Mouse (Mus musculus) urinary bladder, postnatal 4 days (tissue): ENCODE data around the gene Gm20388.

Experiments used
- DNase-seq, 2 experiments: peaks; one replicate each; pipeline ENCODE4 v3.0.0; 2021 to 2022; ENCODE audit warnings: low spot score in 2 of 2

The Gm20388 gene

DNA sequence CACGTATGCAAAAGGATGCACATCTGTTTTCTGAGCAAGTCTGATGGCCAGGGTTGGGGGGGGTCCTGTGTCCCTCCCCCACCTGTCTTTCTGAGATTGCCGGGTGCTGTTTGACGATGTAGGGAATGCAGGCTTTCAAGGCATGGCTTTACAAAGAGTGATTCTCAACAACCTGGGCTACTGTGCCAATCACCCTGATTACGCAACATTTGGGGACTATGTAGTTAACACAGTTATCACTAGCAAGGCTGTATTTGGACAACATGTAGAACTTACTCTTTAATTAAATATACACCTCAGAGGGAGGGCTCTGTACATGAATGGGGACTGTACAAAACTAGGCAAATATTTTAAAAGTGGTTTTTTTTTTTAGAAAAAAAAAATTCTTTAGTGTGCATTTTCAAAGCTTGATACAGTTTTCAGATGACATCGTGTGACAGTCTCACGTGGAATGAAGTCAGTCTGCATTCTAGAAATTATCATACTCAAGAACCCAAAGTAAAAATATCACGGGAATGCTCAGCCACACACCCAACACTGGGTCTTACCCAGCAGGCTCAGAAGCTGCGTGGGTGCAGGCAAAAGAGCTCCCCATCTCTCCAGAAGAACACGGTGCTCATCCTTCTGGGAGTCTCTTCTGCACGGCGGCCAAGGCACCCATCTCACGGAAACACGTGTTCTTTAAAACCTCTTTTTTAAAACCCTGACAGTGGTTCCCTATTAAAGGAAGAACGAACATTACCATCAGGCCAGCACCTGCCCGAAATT lies 3930.1 kb downstream of the Gm20388 start:
- no peak for DNase-seq

DNA sequence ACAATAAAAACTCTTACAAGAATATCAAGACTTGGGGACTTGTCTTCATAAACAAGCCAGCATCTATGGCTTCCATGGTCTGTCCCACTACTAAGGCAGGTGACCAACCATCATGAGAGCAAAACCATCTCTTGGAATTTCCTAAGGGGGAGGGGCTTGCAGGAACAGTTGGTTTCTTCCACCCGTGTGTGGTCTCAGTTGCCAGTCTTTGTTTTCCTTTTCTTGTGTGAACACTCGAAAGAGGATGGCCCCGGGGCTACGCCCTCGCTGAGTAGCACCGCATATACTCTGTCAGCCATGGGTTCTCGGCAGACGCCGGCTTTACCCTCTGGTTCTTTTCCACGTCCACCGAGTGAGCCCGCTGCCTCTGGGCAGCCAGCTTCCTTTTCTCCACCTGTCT lies 3931.4 kb downstream of the Gm20388 start:
- no peak for DNase-seq

DNA sequence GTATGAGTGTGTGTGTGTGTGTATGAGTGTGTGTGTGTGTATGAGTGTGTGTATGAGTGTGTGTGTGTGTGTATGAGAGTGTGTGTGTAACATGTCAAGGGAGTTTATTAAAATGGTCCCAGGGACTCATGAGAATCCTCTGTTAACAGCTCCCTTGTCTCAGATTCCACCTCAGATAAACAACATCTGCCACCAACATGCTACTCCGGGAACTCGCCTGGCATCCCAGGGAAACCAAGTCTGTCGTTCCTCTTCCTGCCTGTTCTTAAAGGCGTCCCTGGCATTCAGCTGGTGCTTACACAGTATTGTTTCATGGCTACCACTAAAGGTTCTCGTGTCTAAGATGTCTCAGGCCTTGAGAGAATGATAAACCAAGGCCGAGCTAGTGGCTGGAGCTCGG lies 3933.7 kb downstream of the Gm20388 start:
- DNase-seq, result no peak

DNA sequence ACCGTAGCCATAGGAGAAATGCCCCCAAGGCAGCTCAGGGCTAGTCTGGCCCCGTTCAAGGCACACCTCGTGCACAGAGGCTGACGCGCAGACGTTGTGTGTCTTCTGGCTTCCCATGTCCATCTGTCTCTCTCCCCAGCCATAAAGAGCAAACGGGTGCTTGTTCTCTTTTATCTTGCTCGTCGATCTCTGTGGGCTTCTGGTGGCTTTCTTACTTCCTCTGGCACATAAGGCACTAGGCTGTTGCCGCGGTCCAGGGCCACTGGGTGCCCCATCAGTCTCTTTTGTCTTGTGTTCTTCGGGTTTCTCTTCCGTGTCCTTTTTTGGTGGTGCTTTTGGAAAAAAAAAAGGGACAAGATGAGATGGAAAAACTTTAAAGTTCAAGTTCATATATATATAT lies 3934.5 kb downstream of the Gm20388 start:
- DNase-seq, result no peak

DNA sequence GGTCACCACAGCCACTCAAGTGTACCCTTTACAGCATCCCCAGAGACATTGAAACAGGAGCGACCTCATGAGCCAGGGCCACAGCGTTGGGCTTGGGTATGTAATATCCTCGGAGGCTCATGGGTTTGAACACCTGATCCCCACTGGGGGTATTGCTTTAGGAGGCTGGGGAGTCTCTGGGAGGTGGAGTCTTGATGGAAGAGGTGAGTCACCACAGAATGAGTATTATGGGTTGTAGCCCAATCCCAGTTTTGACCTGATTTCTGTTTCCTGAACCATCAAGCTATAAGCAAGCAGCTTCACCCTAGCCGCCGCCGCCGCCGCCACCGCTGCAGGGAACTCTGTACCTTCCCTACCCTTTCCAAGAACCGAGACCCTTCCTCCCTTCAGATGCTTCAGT lies 3935.3 kb downstream of the Gm20388 start:
- DNase-seq, result no peak

DNA sequence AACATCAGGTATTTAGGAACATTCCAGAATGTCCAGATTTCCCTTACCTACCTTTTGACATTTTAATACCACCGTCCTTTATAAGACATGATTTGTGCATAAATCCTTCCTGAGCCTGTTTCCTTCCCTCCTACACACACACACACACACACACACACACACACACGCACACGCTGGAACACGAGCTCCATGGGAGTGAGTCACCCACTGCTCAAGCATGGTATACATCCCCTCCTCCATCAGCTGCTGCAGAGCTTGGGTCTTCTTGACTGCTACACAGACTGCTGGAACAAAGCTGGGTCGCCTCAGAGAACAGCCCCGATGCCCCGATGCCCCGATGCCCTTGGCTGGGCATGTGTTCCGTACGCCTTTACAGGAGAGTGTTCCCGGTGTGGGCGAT lies 3935.9 kb downstream of the Gm20388 start:
- no peak for DNase-seq

DNA sequence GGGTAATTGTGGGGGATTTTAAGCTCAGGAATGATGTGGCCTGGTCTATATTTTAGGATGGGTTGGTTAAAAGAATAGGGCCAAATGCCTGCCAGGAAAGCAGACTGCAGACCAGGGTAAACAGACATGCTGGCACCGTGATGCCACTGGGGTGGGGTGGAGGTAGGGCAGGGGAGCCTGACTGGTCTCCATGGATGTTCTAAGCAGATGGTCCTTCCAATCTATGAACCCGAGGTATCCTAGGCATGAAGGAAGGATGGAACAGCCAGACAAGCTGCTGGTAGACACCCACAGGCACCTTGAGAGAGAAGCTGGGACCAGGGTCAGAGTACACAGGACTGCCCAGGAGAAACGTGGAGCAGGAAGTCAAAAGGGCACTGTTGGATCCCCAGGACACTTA lies 3936.9 kb downstream of the Gm20388 start:
- no peak for DNase-seq

DNA sequence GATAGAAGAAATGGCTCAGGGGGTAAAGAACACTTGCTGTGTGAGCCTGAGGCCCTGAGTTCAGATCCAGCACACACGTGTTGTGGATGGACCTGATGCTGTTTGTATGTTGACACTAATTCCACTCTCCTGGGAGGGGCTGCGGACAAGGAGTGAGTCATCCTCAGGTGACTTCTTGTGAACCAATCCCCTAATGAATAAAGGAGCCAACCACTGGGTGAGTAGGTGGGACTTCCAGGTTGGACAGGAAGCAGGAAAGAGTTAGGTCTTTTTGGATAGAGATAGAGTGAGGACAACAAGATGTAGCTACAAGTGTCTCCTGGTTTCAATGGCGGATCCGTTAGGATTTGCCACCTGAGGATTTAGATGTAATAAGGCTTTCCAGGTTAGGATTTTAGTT lies 3938.7 kb downstream of the Gm20388 start:
- no peak for DNase-seq

DNA sequence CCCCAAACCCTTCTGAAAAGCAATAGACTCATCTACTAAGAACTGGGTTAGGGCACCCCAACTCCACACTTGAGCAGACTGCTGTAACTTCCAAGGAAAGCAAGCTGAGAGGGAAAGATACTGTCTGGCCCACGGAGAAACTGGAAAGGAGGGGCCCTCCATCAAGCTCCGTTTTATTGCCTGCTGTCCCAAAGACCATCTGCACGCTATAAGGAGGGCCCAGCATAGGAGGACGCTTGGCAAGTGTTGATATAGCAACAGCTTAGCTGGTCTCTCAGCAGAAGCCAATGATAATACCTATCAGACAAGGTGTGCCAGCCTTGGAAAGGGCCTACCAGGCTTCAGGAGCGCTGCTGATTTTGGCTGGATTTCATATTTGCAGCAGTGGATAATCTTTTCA lies 3940.9 kb downstream of the Gm20388 start:
- no peak for DNase-seq

DNA sequence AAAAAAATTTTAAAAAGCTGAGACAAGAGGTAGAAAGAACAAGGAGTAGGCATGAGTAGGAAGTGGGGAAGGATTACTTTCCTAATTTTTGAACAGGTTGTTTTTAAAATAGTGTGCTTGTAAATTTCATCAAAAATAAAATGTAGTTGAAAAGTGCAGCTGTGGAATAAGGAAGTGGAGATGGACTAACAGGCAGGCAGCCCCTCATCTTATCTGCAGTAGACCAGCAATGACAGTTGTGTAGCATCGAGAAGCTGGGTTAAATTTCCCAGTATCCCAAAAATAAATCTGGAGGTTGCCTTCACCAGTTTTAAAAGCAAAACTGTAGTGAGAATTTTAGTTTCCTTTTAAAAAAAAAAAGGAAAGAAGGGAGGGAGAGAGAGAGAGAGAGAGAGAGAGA lies 3943.6 kb downstream of the Gm20388 start:
- no peak for DNase-seq

DNA sequence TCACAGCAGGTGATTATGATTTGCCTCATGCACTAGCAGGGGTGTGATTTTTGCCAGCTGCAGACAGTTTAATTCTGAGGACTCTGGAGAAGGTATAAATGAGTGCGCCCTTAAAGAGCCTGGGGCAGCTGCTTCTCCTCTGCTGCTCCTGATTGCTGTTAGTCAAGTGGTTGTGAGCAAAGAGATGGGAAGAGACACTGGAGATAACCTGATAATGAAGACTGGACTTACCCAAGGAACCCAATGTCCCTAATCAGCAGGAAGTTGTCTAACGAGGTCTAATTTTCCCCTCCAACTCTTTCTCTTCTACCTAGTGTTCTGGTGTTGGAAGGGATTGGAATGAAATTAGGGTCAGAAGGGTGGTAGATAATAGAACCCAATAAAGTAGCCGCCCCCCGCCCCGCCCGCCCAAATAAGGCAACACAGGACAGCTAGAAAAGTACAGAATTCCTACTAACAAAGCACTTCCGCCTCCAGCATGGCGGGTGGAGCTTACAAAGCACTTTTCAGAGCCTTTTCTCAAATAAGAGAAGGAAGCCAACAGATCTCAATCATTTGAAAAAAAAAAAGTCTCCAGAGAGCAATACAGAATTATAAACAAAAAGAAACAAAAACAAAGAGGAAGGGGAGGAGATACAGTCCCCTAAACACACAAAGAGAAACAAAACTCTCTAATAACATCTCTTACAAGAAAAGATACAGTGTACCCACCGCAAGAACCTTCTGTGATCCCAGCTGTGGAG lies 3944.3 kb downstream of the Gm20388 start:
- DNase-seq, result no peak

DNA sequence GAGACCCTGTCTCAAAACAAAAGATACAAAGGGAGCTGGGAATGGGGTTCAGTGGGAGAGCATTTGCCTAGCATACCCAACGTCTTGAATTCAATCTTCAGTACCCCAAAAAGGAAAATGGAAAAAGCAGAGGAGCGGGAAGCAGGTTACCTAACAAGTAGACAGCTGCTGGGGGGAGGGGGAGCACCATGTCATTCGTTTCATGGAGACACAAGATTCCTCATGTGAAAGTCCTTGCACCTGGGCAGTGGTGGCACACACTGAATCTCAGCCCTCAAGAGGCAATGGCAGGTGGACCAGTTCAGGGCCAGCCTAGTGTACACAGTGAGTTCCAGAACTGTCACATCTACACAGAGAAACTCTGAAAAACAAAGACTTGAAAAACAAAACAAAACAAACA lies 3946.7 kb downstream of the Gm20388 start:
- DNase-seq, result no peak

DNA sequence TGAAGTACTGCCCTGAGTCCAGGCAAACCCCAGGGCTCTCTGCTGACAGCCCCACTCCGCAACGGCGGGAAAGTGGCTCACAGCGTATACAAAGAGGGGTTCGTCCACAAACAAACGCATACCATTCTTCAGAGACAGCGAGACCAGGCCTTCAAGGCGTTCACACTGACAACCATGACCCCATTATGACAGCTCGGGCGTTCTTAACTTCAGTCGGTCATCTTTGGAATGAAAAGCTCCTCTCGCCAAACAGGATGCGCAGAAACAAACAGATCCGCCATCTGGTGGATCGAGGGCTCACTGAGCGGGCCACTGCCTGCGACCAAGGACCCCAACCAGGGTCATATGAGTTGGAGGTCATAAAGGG lies 3947.9 kb downstream of the Gm20388 start:
- DNase-seq, result no peak

DNA sequence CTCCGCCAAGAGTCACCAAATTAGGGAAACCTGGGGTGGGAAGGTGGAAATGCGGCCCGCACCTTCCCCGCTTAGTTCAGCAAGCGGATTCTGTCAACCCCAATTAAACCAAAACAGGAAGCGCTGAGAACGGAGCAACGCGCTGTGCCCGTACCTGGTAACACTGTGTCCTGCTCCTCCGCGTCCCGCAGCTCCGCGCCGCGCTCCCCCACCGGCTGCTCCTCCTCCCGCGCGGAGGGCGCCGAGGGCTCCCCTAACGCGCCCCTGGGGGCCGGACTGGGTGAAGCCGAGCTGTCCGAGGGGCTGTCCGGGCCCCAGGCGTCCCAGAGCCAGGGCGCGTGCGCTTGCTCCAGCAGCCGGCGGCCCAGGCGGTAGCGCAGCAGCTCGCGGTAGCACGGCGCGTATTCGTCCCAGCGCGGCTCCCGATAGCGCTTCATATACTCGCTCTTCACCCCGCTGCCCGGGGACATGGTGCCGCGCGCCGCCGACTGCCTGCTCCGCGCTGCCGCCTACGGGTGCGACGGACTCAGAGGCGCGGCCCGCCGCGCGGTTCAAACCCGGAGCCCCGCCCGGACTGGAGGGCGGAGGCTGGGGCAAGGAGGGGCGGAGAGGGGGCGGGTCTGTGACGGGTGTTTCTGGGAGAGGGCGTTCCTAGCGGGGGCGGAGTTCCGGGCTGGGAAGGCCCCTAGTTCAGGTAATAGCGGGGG lies 3948.5 kb downstream of the Gm20388 start:
- peak; percentile 85 to 91 for DNase-seq

DNA sequence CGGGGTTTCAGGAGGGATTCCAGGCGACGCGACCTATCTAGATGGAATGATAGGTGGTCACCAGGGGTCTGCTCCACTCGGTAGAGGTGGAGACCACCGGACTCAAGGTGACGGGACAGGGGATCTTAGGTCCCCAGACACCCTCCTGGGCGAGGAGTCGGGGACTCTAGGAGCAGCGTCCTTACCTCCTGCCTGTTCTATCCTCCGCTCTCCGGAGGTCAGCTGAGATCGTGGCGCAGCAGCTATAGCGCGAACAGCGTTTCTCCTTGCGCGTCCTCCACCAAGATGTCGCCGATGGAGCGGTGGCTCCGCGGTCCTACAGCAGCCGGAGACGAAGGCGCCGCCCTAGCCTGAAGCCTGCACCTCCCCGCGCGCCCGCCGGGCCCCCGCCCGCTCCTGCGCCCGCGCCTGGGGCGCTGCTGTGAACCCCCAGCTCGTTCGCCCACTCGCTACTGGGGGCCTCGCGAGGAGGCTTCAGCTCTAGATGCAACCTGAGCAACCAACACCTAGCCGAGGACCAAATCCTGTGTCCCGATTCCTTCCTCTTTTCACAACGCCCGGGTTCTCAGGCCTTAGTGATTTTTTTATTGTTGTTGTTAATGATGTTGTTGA lies 3949.1 kb downstream of the Gm20388 start, which contains the start of gene Ccsap:
Ccsap (minus strand) TSS at position 562 of the 612 bp plus-strand sequence.
- DNase-seq, result peak in 1 of 2 experiments; percentile 32

DNA sequence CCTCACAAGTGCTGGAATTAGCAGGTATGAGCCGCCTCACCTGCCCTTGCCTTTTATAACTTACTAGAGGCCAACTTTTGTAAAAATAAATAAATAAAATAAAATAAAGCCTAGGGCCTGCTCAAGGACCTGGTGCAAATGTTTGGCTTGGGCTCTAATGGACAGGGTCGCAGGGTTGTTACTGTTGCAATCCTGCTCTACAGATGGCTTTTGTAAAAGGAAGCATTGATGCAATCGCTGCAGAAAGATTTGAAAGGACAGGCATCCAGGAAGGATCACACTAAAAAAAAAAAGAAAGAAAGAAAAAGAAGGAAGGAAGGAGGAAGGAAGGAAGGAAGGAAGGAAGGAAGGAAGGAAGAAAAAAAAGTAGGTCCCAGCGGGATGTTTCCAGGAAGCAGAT lies 3949.7 kb downstream of the Gm20388 start:
- DNase-seq, result no peak

DNA sequence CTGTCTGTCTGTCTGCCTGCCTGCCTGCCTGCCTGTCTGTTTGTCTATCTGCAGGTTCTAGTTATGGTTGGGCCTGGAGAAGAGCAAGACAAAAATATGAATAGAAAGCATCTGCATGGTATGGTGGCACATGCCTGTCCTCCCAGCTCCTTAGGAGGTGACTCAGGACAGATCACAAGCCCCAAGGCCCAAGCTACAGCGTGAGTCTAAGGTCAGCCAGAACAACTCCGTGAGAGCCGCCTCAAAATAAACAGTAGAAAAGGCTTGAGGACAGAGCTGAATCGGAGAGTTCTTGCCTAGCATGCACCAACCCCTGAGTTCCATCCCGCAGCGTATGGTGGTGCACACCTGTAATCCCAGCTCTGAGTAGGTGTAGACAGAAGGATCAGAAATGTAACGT lies 3955.1 kb downstream of the Gm20388 start:
- DNase-seq, result no peak

DNA sequence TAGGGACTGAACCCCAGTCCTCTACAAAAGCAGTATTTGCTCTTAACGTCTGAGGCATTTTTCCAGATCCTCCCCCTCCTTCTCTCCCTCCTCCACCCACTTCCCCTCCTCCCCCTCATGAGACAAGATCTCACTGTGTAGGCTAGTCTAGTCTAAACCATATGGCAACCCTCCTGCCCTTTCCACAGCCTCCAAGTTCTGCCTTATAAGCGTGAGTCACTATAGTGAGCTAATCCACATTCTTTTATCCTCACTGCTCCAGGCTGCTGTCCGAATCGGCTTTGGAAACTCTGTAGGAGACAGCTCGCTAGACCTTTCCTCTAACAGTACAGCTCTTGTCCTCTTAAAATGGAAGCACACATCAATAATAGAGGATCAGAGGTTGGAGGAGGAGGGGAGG lies 3956.3 kb downstream of the Gm20388 start:
- DNase-seq, result no peak

DNA sequence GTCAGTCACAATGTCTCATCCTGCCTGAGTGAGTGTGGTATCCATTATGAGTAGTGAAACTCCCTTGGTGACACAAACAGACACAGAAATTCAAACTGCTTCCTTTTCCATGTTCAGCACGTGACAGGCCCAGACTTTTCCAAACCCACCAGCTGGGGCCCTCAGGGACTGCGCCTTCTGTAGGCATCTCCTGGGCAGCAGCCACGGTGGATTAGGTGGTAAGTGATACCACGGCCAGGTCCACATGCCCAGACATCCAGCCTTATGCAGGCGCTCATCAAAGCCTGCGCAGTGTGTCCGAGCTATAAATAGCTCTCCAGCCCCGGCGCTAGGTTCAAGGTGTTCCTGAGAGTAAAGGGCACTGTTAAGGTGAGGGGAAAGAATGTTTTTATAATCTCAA lies 3961.4 kb downstream of the Gm20388 start:
- DNase-seq, result no peak

DNA sequence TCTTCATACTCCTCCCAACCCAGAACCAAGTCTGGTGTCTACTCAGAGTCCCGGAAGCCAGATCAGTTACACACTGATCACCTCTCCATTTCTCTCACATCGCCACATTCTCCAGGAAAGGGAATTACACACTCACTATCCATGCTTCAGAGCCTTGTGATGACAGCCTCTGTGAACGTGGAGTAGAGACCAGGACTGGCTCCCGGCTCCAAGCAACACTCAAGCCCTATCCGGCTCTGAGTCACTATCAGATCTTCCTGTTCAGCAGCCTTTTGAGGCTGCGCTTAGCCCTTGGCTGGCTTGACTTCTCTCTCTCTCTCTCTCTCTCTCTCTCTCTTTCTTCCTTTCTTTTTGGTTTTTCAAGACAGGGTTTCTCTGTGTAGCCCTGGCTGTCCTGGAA lies 3962.7 kb downstream of the Gm20388 start:
- DNase-seq, result no peak

DNA sequence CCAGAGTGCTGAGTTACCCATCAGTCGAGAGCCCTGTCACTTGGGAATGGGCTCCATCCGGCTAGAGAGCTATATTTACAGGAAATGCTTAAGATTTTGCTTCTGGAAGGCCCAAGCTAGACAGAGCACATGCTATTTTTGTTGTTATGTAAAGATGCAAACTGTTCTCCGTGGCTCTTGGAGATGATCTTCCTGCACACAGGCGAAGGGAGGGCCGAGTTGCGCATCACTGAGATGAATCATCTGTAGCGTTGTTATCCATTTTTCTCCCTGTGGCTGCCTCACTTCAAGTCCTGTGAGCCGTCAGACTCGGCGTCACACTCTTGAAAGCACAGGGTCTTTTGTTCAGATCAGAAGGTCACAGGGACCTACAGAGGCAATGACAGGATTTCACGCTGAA lies 3963.7 kb downstream of the Gm20388 start:
- no peak for DNase-seq

DNA sequence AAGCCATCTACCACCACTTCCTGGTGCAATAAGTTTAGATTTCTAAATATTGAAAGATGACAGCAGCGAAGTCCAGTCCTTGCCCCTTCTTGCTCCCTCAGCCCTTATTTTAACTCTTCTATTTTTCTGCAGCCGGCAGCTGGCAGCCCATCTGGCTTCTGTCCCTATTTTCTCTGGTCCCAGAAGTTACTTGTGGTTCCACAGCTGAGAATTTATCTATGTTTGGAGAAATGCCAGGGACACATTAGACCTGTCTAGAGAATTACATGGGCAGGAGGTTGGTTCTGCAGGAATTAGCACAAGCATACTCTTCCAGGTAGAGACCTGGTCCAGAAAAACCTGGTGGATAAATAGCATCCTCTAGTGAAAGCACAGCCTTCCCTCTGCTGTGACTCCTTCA lies 3967.2 kb downstream of the Gm20388 start:
- DNase-seq, result no peak
